Mouse (Mus musculus) left cerebral cortex, postnatal 10 days (tissue): ENCODE data around the gene A1cf. TPM values are rescaled to one million over a fixed set of nuclear protein-coding genes. Genes with fewer than 3 reads are reported as not detected.

Experiments used
- DNase-seq, 2 experiments: peaks; one replicate each; pipeline ENCODE4 v3.0.0; 2021 to 2022; ENCODE audit warnings: low spot score in 2 of 2, mixed read lengths in 1 of 2; ENCODE audit errors: extremely low spot score in 1 of 2
- intact Hi-C: fragments of 180-260 bp; cut with DNase I; formaldehyde crosslinking; loops from one replicate; pipeline ENCODE4 v1.15.1; 2025
- total RNA-seq, 2 experiments: library from RNA; stranded (reverse); gene quantifications; 2 replicates each; pipeline ENCODE4 v1.2.3; 2021

Gene A1cf
- not detected for total RNA-seq

DNA sequence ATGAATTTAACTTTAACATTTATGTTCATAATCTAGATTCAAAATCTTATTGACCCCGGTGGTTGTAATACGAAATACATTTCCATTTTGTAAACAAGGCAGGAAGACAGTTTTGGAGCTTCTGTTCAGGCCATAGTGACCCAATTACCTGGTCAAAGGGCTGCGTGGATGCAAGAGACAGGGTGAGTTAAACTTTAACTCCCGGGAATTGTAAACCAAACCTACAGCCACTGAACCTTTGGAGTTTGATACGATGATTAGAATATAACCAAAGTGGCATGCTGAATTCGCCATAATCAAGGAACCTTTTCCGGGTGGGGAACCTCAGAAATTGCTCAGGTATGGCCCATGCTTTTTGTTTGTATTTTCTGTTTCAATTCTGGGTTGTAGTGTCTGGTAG lies at the start of gene A1cf:
Gene A1cf (plus strand): TSS at position 244 of the 400 bp plus-strand sequence.
- intact Hi-C loops = no loop called here
- no peak for DNase-seq

DNA sequence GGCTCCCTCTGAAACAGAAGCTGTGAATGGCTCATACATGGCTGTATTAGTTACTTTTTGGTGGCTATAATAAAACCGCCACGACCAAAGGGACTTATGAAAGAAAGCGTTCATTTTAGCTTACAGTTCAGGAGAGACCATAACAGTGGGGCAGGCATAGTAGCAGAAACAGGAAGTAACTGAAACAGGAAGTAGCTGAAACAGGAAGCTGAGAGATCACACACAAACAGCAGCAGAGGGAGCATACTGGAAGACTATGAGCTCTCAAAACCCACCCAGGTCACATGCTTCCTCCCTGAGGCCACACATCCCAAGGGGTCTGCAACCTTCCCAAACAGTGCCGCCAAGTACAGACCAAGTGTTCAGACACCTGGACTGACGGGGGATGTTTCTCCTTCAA lies 34.3 kb upstream of the A1cf start:
- intact Hi-C loops = no loop called here
- DNase-seq = no peak

DNA sequence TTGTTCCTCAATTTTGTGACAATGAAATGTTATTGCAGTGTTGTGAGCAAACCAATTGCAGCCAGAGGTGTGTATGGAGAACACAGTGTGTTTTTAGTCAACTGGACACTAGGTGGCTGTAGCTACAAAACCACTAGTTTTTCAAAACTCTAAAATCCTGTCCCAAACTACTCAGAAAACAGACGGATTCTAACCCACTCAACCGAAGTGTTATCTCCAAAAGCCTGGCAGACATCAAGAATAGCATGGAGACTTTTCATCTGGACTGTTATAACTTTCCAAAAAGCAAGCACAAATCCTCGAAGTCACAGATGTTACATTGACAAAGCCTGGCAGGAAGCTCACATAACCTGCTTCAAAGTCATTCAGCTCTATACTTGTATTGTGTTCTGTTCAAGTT lies 6.7 kb upstream of the A1cf start:
- intact Hi-C loops = loop anchor here (5.0 kb wide), 1 partner anchor 100 kb away; no protein-coding TSS in a partner anchor
- DNase-seq = peak in 1 of 2 experiments; percentile 20

DNA sequence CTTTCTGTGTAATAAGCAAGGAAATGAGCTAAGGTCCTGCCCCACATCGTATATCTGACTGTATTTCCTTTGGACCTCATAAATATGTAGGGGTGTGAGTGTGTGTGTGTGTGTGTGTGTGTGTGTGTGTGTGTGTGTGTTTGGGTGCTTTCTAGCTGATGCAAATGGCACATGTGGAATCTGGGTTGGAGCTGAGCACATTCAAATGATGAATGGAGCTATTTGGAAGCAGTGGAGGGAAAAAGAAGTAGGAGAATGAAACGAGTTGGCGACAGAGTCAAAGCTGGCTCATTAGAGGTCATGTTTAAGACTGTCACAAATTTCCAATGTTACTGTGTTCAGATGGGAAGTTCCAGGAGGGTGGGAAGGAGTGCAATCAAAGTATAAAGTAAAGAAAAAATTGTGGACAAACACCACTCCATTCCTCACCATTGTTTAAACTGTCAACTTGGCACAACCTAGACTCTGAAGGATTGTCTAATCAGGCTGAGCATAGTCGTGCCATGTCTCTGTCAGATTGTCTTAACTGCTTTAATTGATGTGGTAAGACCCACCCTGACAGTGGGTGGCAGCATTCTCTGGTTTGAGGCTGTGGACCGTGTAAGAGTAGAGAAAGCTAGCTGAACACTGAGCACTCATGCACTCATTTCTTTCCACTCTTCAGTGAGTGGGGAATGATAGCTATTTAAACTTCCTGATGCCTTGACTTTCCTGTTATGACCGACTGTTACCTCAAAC lies 5.9 kb upstream of the A1cf start:
- no peak for DNase-seq
- intact Hi-C loops = loop anchor here (5.0 kb wide), 1 partner anchor 100 kb away; no protein-coding TSS in a partner anchor

DNA sequence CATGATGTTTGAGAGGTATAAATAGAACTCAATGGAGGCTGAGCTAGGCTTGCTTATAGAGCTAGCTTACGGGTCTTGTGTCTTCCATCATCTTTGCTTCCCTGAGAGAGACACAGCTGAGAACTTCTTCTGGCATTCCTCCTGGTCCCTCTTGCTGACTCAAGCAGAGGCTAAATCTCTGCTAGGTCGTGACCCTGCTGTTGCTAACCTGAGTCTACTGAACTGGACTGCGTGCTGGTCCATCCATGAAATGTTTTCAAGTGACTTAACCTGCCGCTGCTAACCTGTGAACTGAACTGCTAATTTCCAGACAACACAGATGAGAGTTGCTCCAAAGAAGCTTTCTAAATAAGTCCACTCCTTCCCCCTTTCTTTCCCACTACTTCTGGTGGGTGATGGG lies 3.1 kb upstream of the A1cf start:
- intact Hi-C loops = no loop called here
- no peak for DNase-seq

DNA sequence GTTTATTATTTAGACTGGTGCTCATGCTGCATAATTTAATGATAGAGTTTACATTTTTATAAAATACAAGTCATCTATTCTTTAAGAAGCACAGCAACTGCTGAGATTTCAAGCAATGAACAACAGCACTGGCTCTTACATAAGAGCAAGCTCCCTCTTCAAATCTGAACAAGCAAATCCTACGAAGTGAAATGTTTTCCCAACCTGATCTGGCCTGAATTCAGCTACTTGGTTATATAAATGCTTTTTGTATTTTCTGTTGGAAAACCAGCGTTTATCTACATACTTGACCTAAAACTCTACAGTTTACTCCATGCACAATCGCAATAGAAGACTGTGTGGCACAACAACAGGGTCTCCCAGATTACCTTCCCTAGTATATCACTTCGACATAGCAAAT lies 488 bp upstream of the A1cf start:
- no peak for DNase-seq
- intact Hi-C loops = no loop called here

DNA sequence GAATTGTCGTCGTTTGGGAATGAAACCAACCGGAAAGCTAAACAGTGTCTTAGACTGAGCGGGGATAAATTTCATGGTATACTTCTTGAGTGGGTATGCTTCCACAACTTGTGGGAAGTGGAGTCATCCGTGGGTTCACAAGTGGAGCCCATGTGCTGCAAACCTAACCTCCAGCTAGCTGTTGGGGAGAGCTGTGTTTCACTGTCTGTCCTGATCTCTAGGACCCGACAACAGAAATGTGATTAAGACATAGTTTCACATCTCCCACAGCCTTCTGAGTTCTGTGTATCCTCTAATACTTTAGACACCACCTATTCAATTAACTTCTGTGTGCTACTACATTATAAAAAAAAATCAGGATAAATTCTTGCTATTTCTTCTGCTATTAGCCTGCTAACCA lies 407 bp downstream of the A1cf start:
- no peak for DNase-seq
- intact Hi-C loops = no loop called here

DNA sequence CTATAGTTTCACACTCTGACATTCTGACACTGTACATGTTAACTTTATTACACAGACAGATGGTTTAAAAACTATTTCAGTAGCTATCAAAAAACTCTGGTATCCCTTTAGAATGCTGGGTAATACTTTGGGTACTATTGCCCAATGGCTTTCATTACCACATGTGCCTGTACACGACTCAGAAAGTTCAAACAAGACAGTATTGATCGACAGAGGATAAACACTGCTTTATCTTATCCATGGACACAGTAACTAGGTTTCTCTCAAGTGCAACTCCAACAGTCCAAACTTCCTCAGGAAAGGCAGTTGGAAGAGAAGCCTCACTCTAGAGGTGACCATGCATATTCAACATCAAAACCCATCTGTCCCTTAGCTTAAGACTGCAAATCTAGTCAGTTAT lies 2.8 kb downstream of the A1cf start:
- intact Hi-C loops = no loop called here
- DNase-seq = no peak

DNA sequence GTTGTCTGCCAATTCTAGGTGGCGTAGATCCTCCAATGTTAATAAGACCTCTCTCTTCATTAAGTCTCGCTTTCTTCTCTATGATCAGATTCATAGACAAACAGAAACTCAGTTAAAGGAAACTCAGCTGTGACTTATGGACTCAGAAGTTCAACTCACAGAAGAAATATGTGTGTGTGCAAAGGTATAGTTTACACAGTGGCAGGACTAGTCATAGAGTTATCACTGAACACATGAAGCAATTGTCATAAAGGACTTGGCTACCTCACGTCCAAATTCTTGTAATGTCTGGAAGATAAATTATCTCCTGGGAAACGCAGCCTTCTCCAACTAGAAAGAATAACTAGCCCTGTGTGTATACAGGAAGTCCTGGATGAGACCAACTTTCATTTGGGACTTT lies 9.4 kb downstream of the A1cf start:
- intact Hi-C loops = no loop called here
- no peak for DNase-seq

DNA sequence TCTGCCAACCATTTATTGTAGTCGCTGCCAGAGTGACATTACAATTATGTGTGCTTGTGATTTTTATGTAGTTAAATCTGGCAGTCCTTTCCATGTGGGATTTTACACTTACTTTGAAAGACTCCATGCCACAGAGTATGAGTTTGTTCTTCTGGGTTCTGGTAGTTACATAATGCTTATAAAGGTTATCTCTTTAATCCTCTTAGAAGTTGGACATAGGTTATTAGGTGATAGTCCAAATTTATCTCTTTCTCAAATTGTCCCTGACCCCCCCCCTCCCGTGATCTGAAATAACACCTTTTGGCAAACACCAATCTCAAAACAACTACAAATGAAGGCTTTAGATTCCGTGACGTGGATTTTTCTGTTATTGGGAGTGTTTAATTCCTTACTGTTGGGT lies 16.0 kb downstream of the A1cf start:
- intact Hi-C loops = no loop called here
- DNase-seq = no peak

DNA sequence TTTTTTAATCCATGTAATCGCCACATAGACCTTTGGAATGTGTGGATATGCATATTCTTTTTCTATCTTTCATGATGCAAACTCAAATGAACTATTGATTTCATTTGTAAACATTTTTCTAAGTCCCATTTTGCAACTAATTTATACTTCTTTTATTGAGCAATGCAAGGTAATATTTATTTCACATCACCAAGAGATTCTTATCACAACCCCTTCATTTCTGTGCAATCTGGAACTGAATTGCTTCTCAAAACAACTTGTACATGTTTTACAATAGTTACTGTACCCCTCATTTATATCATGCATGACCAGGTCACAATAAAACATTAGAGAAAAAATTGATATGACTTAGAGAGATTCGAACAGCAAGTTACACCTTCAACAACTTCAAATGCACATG lies 18.7 kb downstream of the A1cf start:
- no peak for DNase-seq
- intact Hi-C loops = no loop called here

DNA sequence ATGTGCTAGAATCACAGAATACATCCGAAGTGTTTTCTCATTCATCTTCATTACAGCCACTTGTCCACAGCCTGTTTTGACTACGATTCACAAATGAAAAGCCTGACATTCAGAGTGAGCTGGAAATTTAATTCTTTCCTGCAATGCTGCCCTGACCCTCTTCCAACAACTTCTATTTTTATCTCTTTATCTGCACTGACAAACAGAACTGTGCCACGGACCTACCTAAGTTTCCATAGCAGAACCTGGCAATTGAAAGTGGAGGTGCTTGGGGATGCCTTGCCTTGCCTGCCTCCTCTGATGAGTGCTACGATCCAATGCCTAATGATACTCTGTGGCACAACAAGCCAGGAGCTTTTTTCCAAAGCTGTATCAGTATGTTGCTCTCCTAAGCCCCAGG lies 21.4 kb downstream of the A1cf start:
- intact Hi-C loops = no loop called here
- no peak for DNase-seq

DNA sequence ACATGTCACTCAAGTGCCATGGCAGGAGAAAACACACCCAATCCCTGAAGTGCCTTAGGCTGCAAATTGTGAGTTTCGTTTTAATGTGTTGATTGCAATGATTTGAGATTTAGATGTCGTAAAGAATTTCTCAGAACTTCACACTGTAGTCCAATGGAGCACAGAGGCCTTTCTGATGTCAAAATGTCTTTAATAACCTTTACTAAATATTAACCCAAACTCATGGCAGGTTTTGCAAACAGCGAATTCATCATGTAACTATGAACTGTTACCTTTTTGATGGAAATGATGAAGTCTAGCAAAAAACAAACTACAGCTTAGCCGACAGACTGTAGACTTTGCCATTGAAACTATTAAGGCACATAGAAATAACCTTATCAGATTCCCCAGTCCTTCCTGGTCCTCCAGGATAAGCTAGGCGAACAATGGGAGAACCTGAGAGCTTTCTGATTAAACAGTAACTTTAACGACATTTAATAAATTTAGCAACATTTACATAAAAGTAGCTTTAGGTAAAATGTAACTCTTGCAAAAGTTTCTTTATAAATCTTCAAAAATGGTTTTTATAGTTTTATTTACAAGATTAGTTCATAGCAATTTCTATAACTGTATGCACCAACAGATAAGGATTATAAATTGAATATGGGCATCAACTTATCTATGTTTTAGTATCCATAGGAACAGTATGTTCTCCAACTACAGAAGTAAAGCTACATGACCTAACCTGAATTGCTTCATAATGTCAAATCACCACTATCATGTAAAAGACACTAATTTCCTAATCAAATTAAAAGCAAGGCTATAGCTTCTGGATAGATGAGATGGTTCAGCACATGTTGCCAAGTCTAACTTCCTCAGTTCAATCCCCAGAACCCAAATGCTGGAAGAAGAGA lies 22.7 kb downstream of the A1cf start:
- no peak for DNase-seq

DNA sequence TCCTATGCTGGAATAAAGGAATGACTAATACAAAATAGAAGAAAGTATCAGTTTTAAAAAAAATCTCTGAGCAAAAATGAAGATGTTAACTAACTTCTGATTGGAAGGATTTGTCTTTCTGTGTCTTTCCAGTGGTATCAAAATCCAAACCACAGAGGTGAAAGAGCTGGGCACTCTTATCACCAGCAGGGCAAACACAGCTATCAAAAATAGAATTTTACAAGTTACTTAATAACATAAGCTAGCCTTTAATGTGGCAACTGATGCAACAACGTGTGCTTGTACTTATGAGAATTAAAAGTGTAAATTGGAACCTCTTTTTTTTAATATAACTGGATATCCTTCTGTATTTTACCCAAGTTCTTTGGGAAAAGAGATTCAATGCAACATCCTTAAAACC lies 27.4 kb downstream of the A1cf start:
- intact Hi-C loops = no loop called here
- no peak for DNase-seq

More for the DNA sequence above, 22.7 kb downstream of the A1cf start:
- intact Hi-C loops = no loop called here

DNA sequence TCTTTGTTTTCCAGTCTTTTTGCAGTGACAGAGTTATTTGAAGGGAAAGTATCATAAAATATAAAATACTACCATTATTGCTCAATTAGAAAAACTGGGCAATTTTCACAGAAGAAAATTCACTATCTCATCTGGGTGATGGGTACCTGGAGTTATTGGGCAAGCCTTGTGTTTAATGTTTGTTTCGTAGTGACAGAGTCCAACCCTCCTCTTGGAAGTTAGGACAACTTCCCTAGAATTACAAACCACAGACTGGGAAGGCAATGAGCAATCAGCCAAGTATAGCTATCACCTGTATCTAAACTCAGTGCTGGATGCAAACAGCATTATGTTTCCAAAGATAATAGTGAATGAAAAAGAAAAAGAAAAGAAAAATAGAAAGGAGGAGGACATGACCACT lies 28.1 kb downstream of the A1cf start:
- intact Hi-C loops = no loop called here

DNA sequence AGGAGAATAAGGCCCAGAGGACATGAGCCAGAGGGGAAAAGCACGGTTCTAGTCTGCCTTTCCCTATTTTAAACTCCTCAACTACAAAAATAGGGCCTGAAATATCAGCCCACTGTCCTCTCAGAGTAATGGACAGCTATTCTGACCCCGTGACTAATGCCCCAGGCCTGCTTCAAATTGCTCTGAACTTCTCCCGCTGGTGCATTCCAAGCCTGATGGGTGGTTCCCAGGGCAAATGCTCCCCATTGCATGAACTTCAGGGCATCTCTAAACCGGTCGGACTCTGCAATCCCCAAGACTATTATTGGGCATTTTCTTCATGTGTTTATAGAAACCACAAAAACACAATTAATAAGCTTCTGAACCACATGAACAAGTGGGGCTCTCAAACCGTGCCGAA lies 37.1 kb downstream of the A1cf start:
- no peak for DNase-seq
- intact Hi-C loops = no loop called here

More for the DNA sequence above, 28.1 kb downstream of the A1cf start:
- no peak for DNase-seq

DNA sequence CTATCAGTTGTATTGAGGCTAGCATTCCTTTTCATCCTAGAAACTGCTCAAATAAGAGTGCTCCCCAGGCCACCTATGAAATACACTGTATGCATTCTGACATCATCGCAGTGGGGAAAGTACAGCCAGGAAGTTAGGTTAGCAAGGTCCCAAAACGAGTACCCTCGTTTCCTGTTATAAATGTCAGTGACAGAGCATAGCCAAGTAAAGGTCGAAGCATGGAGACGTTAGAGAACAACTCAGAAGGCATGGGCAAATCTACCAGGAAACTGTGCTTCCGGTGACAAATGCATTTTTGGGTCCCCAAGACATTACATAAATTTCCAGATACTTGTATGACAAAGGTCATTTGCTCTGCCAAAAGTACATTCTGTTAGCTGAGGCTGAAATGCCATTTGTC lies 41.9 kb downstream of the A1cf start:
- intact Hi-C loops = no loop called here
- no peak for DNase-seq

DNA sequence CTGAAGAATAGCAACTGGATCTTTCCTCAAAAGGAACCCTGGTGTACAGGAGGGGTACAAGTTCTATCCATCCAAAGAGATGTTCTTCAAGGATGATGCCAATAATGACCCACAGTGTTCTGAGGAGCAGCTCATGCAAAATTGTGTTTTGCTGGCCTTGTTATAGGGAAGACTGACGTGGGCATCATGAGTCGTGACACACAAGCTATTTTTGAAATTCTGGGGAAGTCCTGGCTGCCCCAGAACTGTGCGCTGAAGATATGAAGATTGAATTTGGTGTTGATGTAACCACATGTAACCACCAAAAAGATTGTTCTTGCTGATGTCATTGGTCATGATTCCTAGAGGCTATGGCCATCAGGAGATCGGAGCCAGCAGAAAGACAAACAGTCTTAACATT lies 45.4 kb downstream of the A1cf start:
- no peak for DNase-seq
- intact Hi-C loops = no loop called here

DNA sequence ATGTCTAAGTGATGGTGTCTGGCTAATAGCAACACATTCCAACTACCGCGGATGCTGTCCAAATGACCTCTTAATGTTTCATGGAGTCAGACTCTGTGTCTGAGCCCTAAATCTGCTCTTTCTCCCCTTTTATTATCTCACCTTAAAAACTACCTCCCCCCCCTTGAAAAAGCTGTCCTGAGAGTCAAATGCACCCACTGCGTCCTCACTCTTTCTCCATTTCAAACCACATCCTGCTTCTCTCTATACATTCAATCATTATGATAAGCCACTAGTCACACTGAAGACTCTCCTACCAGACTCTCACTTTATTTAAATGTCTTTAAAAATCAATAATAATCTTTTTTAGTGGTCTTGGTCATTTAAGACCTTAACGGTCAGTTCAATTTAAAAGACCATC lies 51.8 kb downstream of the A1cf start:
- DNase-seq = no peak
- intact Hi-C loops = no loop called here

DNA sequence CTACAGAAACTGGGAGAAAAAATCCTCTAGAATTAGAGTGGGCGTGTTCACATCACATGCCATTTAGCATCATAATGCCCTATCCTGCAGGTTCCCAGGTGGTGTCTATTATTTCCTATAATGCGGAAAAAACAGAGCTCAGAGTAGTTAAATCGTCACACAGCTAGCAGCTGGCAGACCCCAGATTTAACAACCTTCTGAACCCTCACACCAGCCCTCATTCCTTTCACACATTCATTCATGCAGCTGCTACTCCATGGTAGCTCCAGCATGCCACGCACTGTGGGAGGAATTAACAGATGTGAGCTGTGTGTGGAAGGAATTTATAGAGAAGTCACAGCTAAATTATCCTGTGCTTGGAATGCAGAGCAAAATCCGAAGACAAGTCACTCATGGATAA lies 53.3 kb downstream of the A1cf start:
- DNase-seq = no peak
- intact Hi-C loops = no loop called here
